Mouse (Mus musculus) hindbrain, embryonic 11.5 days (tissue): ENCODE results near the gene Tmsb10. TPM values are rescaled to one million over a fixed set of nuclear protein-coding genes. Genes with fewer than 3 reads are reported as not detected.

Experiments
- ATAC-seq: fragments of 200-750 bp; cut with Nextera tagmentation; 2 replicates; pipeline ENCODE4 v1.8.0; 2017; ENCODE audit warnings: mild to moderate bottlenecking, moderate TSS enrichment, moderate library complexity; ENCODE audit not compliant: low FRiP score
- DNase-seq: peaks from one replicate; pipeline ENCODE4 v3.0.0-alpha.2; 2015; ENCODE audit warnings: low spot score
- H3K27ac ChIP-seq: fragments of 300-500 bp; sonication (generic); 2 replicates; pipeline ENCODE4 v1.5.1; 2014; ENCODE audit warnings: mild to moderate bottlenecking, low read depth, low read length
- H3K27me3 ChIP-seq: fragments of 300-500 bp; sonication (generic); 2 replicates; pipeline ENCODE4 v1.6.1; 2014; ENCODE audit warnings: mild to moderate bottlenecking, low read length, moderate library complexity, mixed read lengths; ENCODE audit not compliant: control insufficient read depth, insufficient read depth
- H3K36me3 ChIP-seq: fragments of 300-500 bp; sonication (generic); 2 replicates; pipeline ENCODE4 v1.6.1; 2014; ENCODE audit warnings: mild to moderate bottlenecking, low read length, moderate library complexity, mixed read lengths; ENCODE audit not compliant: control insufficient read depth, insufficient read depth
- H3K4me1 ChIP-seq: fragments of 300-500 bp; sonication (generic); replicated peaks from 2 replicates; pipeline ENCODE4 v1.6.1; 2014; ENCODE audit warnings: low read length, mixed read lengths; ENCODE audit not compliant: control insufficient read depth, insufficient read depth
- H3K4me2 ChIP-seq: fragments of 300-500 bp; sonication (generic); replicated peaks from 2 replicates; pipeline ENCODE4 v1.6.1; 2014; ENCODE audit warnings: mild to moderate bottlenecking, low read depth, low read length
- H3K4me3 ChIP-seq: fragments of 300-500 bp; sonication (generic); 2 replicates; pipeline ENCODE4 v1.5.1; 2014; ENCODE audit warnings: low read depth, low read length
- H3K9ac ChIP-seq: fragments of 300-500 bp; sonication (generic); 2 replicates; pipeline ENCODE4 v1.6.1; 2014; ENCODE audit warnings: low read depth, low read length
- H3K9me3 ChIP-seq: fragments of 300-500 bp; sonication (generic); 2 replicates; pipeline ENCODE4 v1.6.1; 2016; ENCODE audit warnings: low read length; ENCODE audit not compliant: control insufficient read depth
- WGBS: fragments of 180-500 bp; shearing (Covaris S2); extraction: QIAGEN DNeasy Blood & Tissue Kit; methylation state at CpG from one replicate; pipeline ENCODE4 v1.1.7; 2014; 5-methylcytosine and 5-hydroxymethylcytosine counted together
- polyA plus RNA-seq: library from polyadenylated mRNA; unstranded; fragments of >200 nt; fragmentation: Nextera tagmentation; extraction: Ambion mirVana; gene quantifications from 2 replicates; pipeline ENCODE4 v1.2.1, GENCODE M21; 2014

Gene Tmsb10
- polyA plus RNA-seq, 1 experiment from 2014 or later, result 4,064 TPM

- ATAC-seq (no peak), DNase-seq (no peak)
- peak overlapping the region; percentile 80 for H3K4me2 ChIP-seq
- no peaks in the 10 kb centered on the region for H3K9me3 ChIP-seq
- no peak overlapping the region for H3K27ac ChIP-seq
- H3K4me3 ChIP-seq, result peak overlapping the region; percentile 86; the same call in 1 of the 2 replicates
- peak overlapping the region; percentile 98; the same call in 1 of the 2 replicates for H3K9ac ChIP-seq
- H3K36me3 ChIP-seq, result no peaks in the 10 kb centered on the region
- WGBS, result 36% methylated on average over 4 of the region's 4 CpGs
- H3K27me3 ChIP-seq, result no peaks in the 10 kb centered on the region
- no peaks in the 10 kb centered on the region for H3K4me1 ChIP-seq
Measured at GRCm38 (mm10) chr6:72959175-72959574, 627 bp upstream of the Tmsb10 start.

GRCm38 (mm10) chr6:72957676-72958641 lies 589 bp downstream of the Tmsb10 start:
- H3K27me3 ChIP-seq, result no peaks in the 10 kb centered on the region
- peak overlapping the region; percentile 98 for H3K9ac ChIP-seq
- H3K9me3 ChIP-seq, result no peaks in the 10 kb centered on the region
- H3K4me1 ChIP-seq, result no peaks in the 10 kb centered on the region
- ATAC-seq (peak; percentile 88), DNase-seq (peak; percentile 93)
- H3K4me2 ChIP-seq, result peak overlapping the region; percentile 80
- H3K27ac ChIP-seq, result peak overlapping the region; percentile 80
- H3K36me3 ChIP-seq, result no peaks in the 10 kb centered on the region
- peak overlapping the region; percentile 86 for H3K4me3 ChIP-seq
- whole genome bisulfite sequencing, result 0% methylated on average over 65 of the region's 75 CpGs

- Histone ChIP-seq H3K36me3 (no peaks in the 10 kb centered on the region), H3K9ac (peak overlapping the region; percentile 98), H3K4me1 (no peaks in the 10 kb centered on the region), H3K4me2 (peak overlapping the region; percentile 61), H3K27ac (peak overlapping the region; percentile 80), H3K4me3 (peak overlapping the region; percentile 86), H3K27me3 (no peaks in the 10 kb centered on the region), H3K9me3 (no peaks in the 10 kb centered on the region)
- DNase-seq (no peak), ATAC-seq (no peak)
- WGBS, result 3% methylated on average over 14 of the region's 14 CpGs
Measured at GRCm38 (mm10) chr6:72957093-72957435, 1.5 kb downstream of the Tmsb10 start.

GRCm38 (mm10) chr6:72956199-72957092 lies 2.1 kb downstream of the Tmsb10 start:
- Histone ChIP-seq H3K9ac (peak overlapping the region; percentile 98), H3K27me3 (no peaks in the 10 kb centered on the region), H3K9me3 (no peaks in the 10 kb centered on the region), H3K4me2 (peak overlapping the region; percentile 61), H3K4me3 (peak overlapping the region; percentile 86), H3K27ac (peak overlapping the region; percentile 80), H3K36me3 (no peaks in the 10 kb centered on the region), H3K4me1 (no peaks in the 10 kb centered on the region)
- WGBS, result 2% methylated on average over 15 of the region's 15 CpGs
- DNase-seq, result peak; percentile 71
- peak; percentile 72 for ATAC-seq

- Histone ChIP-seq H3K4me1 (no peaks in the 10 kb centered on the region), H3K36me3 (no peaks in the 10 kb centered on the region), H3K27ac (peak overlapping the region; percentile 80), H3K4me3 (peak overlapping the region; percentile 86), H3K4me2 (peak overlapping the region; percentile 61), H3K9me3 (no peaks in the 10 kb centered on the region), H3K27me3 (no peaks in the 10 kb centered on the region), H3K9ac (peak overlapping the region; percentile 98; the same call in 1 of the 2 replicates)
- DNase-seq (peak; percentile 54), ATAC-seq (peak; percentile 2; the same call in 1 of the 2 replicates)
- WGBS, result 50% methylated on average over 8 of the region's 8 CpGs
Measured at GRCm38 (mm10) chr6:72955517-72956198, 2.9 kb downstream of the Tmsb10 start.

GRCm38 (mm10) chr6:72954786-72955185 lies 3.8 kb downstream of the Tmsb10 start:
- H3K27me3 ChIP-seq, result no peaks in the 10 kb centered on the region
- H3K9me3 ChIP-seq, result no peaks in the 10 kb centered on the region
- H3K4me3 ChIP-seq, result no peak overlapping the region
- ATAC-seq (no peak), DNase-seq (no peak)
- 0 out of 2 replicates have a peak overlapping the region, but pooled peaks have one; percentile 31 for H3K27ac ChIP-seq
- H3K4me2 ChIP-seq, result no peak overlapping the region
- H3K9ac ChIP-seq, result no peak overlapping the region
- H3K36me3 ChIP-seq, result no peaks in the 10 kb centered on the region
- no peaks in the 10 kb centered on the region for H3K4me1 ChIP-seq
- WGBS, result 65% methylated on average over 7 of the region's 7 CpGs

- H3K27me3 ChIP-seq, result no peaks in the 10 kb centered on the region
- H3K4me2 ChIP-seq, result no peak overlapping the region
- H3K4me3 ChIP-seq, result no peak overlapping the region
- no peak for DNase-seq
- H3K4me1 ChIP-seq, result no peaks in the 10 kb centered on the region
- no peak for ATAC-seq
- no peak overlapping the region for H3K27ac ChIP-seq
- WGBS, result 85% methylated on average over 2 of the region's 2 CpGs
- no peaks in the 10 kb centered on the region for H3K36me3 ChIP-seq
- no peak overlapping the region for H3K9ac ChIP-seq
- no peaks in the 10 kb centered on the region for H3K9me3 ChIP-seq
Measured at GRCm38 (mm10) chr6:72952967-72953366, 5.6 kb downstream of the Tmsb10 start.

GRCm38 (mm10) chr6:72952221-72952620 lies 6.3 kb downstream of the Tmsb10 start:
- Histone ChIP-seq H3K4me2 (no peak overlapping the region), H3K36me3 (no peaks in the 10 kb centered on the region), H3K4me3 (no peak overlapping the region), H3K9me3 (no peaks in the 10 kb centered on the region), H3K27ac (no peak overlapping the region), H3K9ac (no peak overlapping the region), H3K4me1 (no peaks in the 10 kb centered on the region), H3K27me3 (no peaks in the 10 kb centered on the region)
- ATAC-seq (no peak), DNase-seq (no peak)
- WGBS, result 72% methylated on average over 2 of the region's 2 CpGs
